Mouse (Mus musculus) adrenal gland, postnatal 36 days (tissue): ENCODE data around the gene Pcgf5. TPM values are rescaled to one million over a fixed set of nuclear protein-coding genes. Genes with fewer than 3 reads are reported as not detected.
"Not testable (repeated sequence)": the region's sequence is repeated elsewhere in the genome, so short reads cannot be mapped to it uniquely, and the experiment has no call there.

ENCODE experiments used
- DNase-seq, 2 experiments: peaks; one replicate each; pipeline ENCODE4 v3.0.0; 2021; ENCODE audit warnings: mixed read lengths in 1 of 2
- total RNA-seq, 2 experiments: library from RNA; stranded (reverse); gene quantifications; 2 replicates each; pipeline ENCODE4 v1.2.3; 2021

Pcgf5 gene
- total RNA-seq, 2 experiments from 2014 or later = 26.4 to 32.3 TPM

DNA sequence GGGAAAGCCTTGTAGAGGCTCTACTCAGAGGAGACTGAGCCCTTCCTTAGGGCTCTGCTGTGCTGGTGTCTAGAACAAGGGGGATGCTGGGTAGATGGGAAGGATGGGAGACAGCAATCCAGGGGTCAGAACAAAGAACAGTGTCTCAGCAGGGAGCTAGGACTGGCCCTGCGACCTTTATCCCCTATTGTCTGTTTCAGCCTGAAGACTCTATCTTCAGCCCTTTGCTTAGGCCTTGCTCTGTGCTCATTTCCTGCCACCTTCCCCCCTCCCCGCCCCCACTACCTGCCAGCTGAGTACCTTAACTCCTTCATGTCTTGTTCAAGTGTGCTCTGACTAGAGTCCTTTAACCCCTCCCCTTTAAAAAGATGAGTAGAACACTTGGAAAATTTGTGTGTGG is 36.3 kb downstream of the Pcgf5 start:
- DNase-seq = no peak

DNA sequence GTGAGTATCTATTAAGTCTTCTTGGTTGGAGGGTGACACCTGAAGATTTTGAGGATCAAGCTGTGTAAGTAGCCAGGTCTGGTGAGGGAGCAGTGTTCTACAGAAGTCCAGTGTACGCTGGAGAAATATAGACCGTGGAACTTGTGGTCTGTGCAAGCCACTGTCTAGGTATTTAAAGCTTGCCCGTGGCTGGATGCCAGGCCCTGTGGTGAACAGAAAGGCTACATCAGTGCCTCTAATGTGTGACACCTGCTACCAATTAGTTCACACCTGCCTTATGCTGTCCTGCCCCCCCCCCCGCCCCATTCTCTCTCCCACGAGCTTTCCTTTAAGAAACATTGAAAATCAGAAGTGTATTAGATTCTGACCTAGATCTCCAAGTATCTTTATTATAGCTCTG is 40.4 kb downstream of the Pcgf5 start:
- DNase-seq = no peak

GRCm38 (mm10) chr19:36390714-36391113 is 42.6 kb downstream of the Pcgf5 start:
- no peak for DNase-seq

- DNase-seq = no peak
Measured at GRCm38 (mm10) chr19:36398500-36398899, 50.4 kb downstream of the Pcgf5 start.

DNA sequence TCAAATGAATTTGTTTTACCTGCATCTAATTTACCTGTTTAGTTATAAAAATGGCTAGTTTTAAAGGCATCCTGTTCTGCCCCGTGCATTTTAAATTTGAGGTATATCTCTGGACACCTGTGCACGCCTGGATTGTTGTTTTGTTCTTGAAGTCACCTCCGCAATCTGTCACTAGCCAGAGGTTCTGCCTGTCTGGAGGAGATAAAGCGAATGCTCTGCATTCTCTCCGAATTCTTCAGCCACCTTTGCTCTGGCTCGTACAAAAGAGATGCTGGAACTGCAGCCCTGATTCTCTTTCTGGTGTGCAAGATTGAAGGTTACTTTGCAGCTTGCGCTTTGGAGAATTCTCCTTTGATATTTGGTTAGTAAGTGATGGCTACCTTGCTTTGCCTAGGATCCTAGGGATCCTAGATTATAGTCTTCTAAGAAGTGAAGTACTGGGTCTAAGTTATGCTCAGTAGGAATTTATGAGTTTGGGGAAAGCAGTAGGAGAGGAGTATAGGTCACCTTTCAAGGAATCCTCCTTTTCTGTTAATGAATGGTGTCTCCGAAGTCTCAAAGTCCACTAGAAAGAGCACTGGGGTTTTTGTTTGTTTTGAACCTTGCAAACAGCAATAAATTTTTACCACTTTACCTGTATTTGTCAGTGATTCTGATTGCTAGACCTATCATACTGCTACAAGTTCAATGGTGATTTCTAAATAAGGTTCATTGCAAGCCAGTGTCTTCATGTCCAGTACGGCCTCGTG is 60.4 kb downstream of the Pcgf5 start:
- DNase-seq = no peak

DNA sequence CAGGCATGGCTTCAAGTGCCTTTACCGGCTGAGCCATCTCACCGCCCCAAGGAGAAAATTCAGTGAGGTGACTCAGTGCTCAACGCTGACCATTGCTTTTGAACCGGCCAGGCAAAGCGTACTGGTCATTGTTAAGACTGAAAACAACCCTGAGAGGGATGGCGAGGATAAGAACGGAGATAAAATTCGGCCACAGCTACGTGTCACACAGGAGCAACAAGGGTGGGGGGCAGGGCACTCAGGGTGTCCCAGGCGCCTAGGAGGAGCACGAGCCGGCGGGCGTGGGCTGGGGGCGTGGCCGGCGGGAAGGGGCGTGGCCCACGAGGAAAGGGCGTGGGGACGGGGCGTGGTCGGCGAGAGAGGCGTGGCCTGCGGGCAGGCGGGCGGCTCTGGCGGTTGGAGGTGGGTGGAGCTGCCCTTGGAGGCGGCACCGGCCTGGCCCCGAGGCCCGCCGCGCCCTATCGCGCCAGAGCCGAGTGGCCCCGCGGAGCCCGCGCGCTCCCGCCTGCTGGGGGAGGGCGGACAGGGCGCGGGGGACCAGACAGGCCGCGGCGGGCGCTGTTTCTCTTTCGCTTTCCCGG is 61.3 kb downstream of the Pcgf5 start:
- DNase-seq = peak; percentile 98 to 99

DNA sequence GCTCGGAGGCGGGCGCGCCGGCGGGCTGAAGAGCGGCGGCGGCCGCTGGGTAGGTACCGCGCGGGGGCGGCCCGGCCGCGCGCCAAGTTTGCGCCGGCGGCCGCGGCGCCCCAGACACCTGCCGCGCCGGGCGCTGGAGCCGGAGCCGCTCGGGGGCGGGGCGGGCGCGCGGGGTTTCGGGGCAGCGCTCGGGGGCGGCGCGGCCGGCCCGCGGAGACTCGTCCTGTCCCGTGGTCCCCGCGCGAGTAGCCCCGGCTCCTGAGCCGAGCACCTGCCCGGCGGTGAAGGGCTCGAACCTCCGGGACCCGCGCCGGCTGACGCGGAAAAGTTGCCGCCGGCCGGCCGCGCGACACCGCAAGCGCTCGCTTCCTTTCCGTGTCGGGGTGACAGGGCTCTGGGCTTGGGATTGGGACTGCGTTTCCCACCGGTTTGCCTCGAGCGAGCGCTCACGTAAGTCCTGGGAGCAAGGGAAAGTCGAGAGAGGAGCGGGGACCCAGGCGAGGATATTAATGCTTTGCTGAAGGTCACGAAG is 61.8 kb downstream of the Pcgf5 start:
- no peak for DNase-seq

DNA sequence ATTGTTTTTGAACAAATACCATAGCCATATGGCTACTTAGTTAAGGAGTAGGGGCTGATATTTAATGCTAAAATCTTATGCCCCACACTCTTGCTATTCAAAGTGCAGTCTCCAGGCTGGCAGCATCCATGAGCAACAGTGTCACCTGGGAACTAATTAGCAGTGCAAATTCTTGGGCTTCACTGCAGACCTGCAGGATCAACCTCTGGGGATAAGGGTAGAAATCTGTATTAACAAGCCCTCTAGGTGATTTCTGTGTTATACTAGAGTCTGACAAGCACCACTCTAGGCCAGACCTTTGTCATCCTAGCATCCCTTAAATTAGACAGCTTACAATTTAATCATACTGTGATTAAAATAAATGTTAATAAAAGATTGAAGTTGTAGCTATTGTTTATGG is 71.8 kb downstream of the Pcgf5 start:
- no peak for DNase-seq

DNA sequence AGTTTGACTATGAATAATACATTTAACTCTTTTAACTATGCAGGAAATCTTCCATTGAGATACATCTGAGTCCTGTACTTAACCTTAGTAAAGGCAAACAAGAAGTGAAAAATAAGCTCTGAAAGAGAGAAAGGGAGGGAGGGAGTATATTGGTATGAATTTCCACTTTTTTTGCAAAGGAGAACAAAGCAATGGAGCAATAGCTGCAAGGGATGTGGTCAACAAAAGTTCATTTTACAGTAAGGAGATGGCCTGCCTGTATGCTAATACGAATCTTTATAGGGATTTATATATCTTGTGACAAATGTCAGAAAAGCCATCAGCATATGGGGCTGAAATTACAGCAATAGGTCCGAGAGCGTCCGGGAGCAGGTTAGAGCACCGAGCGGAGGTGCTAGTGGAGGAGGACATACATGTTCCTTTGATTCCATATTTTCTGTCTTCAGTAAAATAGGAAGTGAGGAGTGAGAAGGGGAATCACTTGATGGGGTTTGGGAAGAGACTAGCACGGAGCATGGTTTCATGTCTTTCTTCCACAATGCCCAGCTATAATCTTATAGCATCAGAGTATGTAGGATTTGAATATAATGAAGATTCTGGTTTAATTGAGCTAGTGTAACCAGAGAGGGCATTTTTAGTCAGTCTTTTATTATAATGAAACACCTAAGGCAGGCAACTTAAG is 79.2 kb downstream of the Pcgf5 start:
- no peak for DNase-seq

- no peak for DNase-seq
Measured at GRCm38 (mm10) chr19:36428116-36428515, 80.0 kb downstream of the Pcgf5 start.

- DNase-seq = no peak
Measured at GRCm38 (mm10) chr19:36429354-36429753, 81.2 kb downstream of the Pcgf5 start.

GRCm38 (mm10) chr19:36433161-36433560 is 85.1 kb downstream of the Pcgf5 start:
- DNase-seq = no peak

- DNase-seq = peak; percentile 28 to 59
Measured at GRCm38 (mm10) chr19:36439894-36440714, 92.0 kb downstream of the Pcgf5 start.

DNA sequence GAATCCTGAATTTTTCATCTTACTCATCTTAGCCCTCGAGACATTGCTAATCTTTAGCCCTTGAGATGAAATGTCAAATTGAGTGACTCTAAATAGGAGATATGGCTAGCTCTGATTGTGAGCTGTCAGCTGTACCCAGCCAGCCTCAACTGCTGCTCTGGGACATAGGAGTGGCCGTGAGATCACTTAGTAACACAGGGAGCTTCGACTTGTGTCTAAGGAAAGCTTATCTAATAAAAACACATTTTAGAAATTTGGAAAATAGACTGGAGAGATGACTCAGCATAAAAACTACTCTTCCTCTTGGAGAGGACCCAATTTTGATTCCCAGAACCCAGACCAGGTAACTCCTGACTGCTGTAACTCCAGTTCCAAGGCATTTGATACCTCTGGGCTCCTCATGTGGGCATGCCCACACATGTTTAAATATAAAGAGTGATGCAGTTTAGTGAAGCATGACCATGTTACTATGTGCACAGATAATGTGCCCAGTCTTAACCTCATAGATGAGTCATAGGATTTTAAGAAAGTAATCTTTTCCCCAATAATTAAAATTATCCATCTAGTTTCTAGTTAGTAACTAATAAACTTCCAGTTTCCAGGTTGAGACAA is 103.0 kb downstream of the Pcgf5 start:
- peak in 1 of 2 experiments; percentile 20 for DNase-seq

GRCm38 (mm10) chr19:36451731-36452130 is 103.6 kb downstream of the Pcgf5 start:
- no peak for DNase-seq

GRCm38 (mm10) chr19:36452210-36452609 is 104.1 kb downstream of the Pcgf5 start:
- not testable (repeated sequence) for DNase-seq

GRCm38 (mm10) chr19:36453451-36453850 is 105.3 kb downstream of the Pcgf5 start:
- peak; percentile 38 to 47 for DNase-seq

DNA sequence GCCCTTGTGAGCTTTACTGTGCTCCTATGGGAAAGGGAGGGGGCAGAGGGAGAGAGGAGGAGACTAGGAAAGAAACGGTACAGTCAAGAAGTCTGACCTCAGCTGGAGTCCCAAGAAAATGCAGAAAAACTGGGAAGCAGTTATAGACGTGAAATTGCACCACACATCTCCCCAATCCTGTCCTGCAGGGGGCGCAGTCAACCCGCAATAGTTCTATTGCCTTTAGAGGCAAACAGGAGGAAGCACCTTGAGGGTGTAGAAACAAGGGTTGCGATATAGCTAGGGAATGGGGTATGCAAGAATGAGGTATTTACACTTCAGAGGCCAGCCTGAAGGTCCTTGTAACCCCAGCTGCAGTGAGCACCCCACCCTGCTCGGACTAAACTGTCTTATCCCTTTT is 122.0 kb downstream of the Pcgf5 start:
- peak; percentile 86 to 89 for DNase-seq

DNA sequence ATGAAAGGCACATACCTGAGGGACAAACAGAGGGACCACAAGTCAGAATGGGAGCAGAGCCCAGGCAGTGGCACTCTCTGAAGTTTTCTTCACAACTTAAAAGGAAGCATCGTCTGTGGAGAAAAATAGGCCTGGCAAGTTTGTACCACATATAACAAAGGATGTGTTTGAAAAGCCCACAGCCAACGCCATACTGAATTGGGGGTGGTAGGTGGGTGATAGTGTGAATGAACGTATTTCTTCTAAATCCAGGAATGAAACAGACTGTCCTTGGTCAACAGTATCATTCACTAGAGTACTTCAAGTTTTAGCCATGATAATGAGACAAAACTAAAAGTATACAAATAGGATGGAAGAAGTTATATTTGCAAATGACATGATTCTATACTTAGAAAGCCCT is 123.2 kb downstream of the Pcgf5 start:
- DNase-seq = no peak

DNA sequence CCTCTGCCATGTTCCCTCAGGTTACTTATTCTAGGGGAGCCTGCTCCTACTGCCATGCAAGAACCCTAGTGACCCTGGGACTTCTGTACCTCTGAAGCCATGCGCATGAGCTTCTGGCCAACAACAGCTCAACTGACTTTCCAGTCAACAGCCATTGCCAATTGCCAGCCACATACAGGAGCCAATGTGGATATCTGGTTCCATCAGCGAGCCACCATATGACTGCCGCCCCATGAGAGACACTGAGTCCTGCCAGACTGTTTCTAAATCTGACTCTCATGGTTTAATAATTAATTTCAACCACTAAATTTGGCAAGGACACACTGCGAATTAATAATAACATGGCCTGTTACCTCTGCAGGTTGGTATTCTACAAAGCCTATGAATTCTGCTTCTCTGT is 128.5 kb downstream of the Pcgf5 start:
- no peak for DNase-seq

- peak; percentile 37 to 52 for DNase-seq
Measured at GRCm38 (mm10) chr19:36477151-36477550, 129.0 kb downstream of the Pcgf5 start.

DNA sequence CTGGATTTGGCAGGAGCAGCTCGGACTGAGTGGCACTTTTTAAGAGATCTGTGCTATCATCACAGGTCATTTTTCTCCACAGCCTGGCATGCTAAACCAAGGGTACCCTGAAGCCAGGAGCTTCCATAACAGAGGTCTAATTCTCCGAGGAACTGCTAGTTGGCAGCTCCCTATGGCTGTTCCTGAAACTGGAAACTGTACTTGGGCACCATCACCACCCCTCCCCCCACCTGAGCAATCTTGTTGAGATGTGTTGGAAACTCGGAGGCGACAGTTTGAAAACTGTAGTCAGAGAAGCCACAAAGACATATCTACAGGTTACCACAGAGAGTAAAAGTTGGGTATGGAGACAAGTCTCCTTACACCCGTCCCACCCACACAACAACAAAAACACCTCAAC is 129.6 kb downstream of the Pcgf5 start:
- no peak for DNase-seq
